Mouse (Mus musculus) stomach, postnatal 0 days (tissue): Measurements from ENCODE around the gene Ovol1. TPM values are rescaled to one million over a fixed set of nuclear protein-coding genes. Genes with fewer than 3 reads are reported as not detected.
A peak's percentile ranks its signal among the peaks of the same experiment; 100 is the strongest.

ENCODE experiments used
- ATAC-seq: fragments of 200-750 bp; cut with Nextera tagmentation; 2 replicates; pipeline ENCODE4 v1.8.0; 2017; ENCODE audit not compliant: low FRiP score, low TSS enrichment
- DNase-seq: peaks from one replicate; pipeline ENCODE4 v3.0.0-alpha.2; 2016; ENCODE audit warnings: low spot score
- H3K27ac ChIP-seq: fragments of 300-500 bp; sonication (generic); replicated peaks from 2 replicates; pipeline ENCODE4 v1.5.1; 2014; ENCODE audit warnings: mild to moderate bottlenecking, control low read depth
- H3K27me3 ChIP-seq: fragments of 300-500 bp; sonication (generic); 2 replicates; pipeline ENCODE4 v1.6.1; 2014; ENCODE audit warnings: low read length; ENCODE audit not compliant: control insufficient read depth, insufficient read depth
- H3K36me3 ChIP-seq: fragments of 300-500 bp; sonication (generic); 2 replicates; pipeline ENCODE4 v1.6.1; 2014; ENCODE audit warnings: low read length, mixed read lengths; ENCODE audit not compliant: control insufficient read depth, insufficient read depth
- H3K4me1 ChIP-seq: fragments of 300-500 bp; sonication (generic); replicated peaks from 2 replicates; pipeline ENCODE4 v1.6.1; 2014; ENCODE audit warnings: antibody characterized with exemption; ENCODE audit not compliant: control insufficient read depth, insufficient read depth
- H3K4me2 ChIP-seq: fragments of 300-500 bp; sonication (generic); replicated peaks from 2 replicates; pipeline ENCODE4 v1.6.1; 2014; ENCODE audit warnings: low read depth, mild to moderate bottlenecking, control low read depth, moderate library complexity
- H3K4me3 ChIP-seq: fragments of 300-500 bp; sonication (generic); 2 replicates; pipeline ENCODE4 v1.5.1; 2014; ENCODE audit warnings: low read depth, low read length, control low read depth
- H3K9ac ChIP-seq: fragments of 300-500 bp; sonication (generic); 2 replicates; pipeline ENCODE4 v1.6.1; 2014; ENCODE audit warnings: mild to moderate bottlenecking, low read length, control low read depth, mixed read lengths
- H3K9me3 ChIP-seq: fragments of 300-500 bp; sonication (generic); 2 replicates; pipeline ENCODE4 v1.6.1; 2016; ENCODE audit warnings: low read length; ENCODE audit not compliant: control insufficient read depth
- CTCF ChIP-seq: IDR thresholded peaks from 2 replicates; pipeline ENCODE4 v1.5.1; 2016; ENCODE audit warnings: antibody characterized with exemption, low read depth, mild to moderate bottlenecking, moderate library complexity
- EP300 ChIP-seq: optimal IDR thresholded peaks from 2 replicates; pipeline ENCODE3; 2016; ENCODE audit warnings: antibody characterized with exemption
- WGBS: fragments of 180-500 bp; shearing (Covaris S2); extraction: QIAGEN DNeasy Blood & Tissue Kit; methylation state at CpG from one replicate; pipeline ENCODE4 v1.1.7; 2014; 5-methylcytosine and 5-hydroxymethylcytosine counted together
- polyA plus RNA-seq: library from polyadenylated mRNA; unstranded; fragments of >200 nt; fragmentation: Nextera tagmentation; extraction: Ambion mirVana; gene quantifications from 2 replicates; pipeline ENCODE4 v1.2.1, GENCODE M21; 2015

Ovol1 gene
- polyA plus RNA-seq, 1 experiment from 2014 or later = 28.2 TPM

DNA sequence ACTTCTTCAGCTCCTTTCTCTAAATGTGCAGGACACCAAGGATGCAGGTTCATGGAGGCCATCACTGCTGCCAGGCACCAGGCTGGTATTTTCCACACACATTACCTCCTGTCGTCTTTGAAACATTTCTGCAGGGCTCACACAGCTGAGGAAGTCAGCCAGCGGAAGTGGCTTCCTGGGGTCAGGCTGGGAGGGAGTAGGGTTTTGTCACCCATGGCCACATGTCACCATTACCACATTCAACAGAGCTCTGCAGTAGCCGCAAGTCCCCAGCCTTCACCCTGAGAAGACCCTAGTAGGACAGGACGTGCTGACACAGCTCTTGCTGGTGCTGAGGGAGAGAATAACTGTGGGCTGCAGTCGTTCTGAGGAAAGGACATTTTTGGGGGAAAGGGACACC is 11.4 kb upstream of the Ovol1 start:
- no peak overlapping the region for H3K4me2 ChIP-seq
- TF ChIP-seq CTCF (no peak), EP300 (no peak)
- no peak for DNase-seq
- WGBS = 73% methylated on average over 5 of the region's 5 CpGs
- H3K9me3 ChIP-seq = no peaks in the 10 kb centered on the region
- no peak overlapping the region for H3K27ac ChIP-seq
- no peak overlapping the region for H3K4me3 ChIP-seq
- H3K9ac ChIP-seq = no peak overlapping the region
- H3K36me3 ChIP-seq = peaks cover 15% of the 10 kb centered on the region
- peaks cover 8% of the 10 kb centered on the region; the same call in 1 of the 2 replicates for H3K4me1 ChIP-seq
- ATAC-seq = no peak
- no peaks in the 10 kb centered on the region for H3K27me3 ChIP-seq

DNA sequence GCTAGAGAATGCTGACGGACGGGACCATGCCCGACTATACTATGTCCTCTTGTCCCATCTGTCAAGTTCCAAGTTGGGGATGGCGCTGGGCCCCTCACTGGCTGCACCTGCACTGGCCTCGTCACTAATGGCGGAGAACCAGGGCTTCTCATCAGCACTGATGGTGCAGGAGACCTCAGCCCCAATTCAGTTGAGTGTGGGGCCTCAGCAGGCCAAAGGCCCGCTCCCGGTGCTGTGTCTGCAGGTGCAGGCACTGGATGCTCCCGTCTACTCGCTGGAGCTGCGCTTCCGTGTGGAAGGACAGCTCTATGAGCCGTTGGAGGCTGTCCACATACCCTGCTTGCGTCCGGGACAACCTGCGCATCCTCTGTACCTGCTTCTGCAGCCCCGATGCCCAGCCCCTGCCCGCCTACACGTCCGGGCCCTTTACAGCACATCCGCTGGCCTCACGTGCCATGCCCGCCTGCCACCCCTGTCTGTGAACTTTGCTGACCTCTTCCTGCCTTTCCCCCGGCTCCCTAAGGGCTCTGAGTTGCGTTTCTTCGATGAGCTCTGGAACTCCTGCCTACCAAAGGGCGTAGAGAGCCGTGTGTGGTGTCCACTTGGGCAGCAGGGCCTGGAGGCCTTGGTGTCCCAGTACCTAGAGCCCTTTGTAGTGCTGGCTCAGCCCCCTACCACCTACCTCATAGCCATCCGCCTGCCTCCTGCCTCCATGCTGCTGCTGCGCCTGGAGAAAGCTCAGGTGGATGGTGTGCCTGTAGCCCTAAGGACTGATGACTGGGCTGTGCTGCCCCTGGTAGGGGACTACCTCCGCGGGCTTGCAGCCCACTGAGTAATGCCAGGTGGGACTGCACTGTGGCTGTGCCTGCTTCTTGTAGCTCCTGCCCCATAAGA is 10.2 kb upstream of the Ovol1 start:
- Histone ChIP-seq H3K27ac (no peak overlapping the region), H3K9ac (no peak overlapping the region), H3K4me1 (peaks cover 8% of the 10 kb centered on the region; the same call in 1 of the 2 replicates), H3K36me3 (peaks cover 15% of the 10 kb centered on the region), H3K9me3 (no peaks in the 10 kb centered on the region), H3K4me3 (no peak overlapping the region), H3K27me3 (no peaks in the 10 kb centered on the region), H3K4me2 (no peak overlapping the region)
- ATAC-seq (no peak), DNase-seq (no peak)
- 89% methylated on average over 32 of the region's 32 CpGs for WGBS
- TF ChIP-seq EP300 (no peak), CTCF (no peak)

DNA sequence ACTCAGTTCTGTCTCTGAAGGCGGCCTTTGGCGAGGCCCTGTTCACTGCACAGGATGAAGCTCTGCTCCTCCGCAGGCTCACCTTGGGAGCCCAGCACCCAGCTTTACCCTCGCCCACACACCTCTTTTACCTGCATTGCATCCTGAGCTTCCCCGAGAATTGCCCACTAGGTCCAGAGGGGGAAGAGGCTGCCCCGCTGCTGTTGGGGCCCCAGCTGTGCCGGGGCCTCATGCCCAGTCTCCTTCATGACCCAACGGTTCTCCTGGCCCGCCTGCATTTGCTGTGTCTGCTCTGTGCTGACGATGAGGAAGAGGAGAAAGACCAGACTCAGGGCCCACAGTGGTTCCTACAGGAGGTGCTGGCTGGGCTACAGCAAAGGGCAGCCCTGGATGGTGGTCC is 9.1 kb upstream of the Ovol1 start:
- no peak for TF ChIP-seq CTCF
- no peak for TF ChIP-seq EP300
- H3K4me2 ChIP-seq = no peak overlapping the region
- H3K27ac ChIP-seq = no peak overlapping the region
- H3K9me3 ChIP-seq = no peaks in the 10 kb centered on the region
- no peaks in the 10 kb centered on the region for H3K27me3 ChIP-seq
- no peak for ATAC-seq
- peaks cover 15% of the 10 kb centered on the region for H3K36me3 ChIP-seq
- 86% methylated on average over 10 of the region's 10 CpGs for WGBS
- no peak overlapping the region for H3K9ac ChIP-seq
- H3K4me3 ChIP-seq = no peak overlapping the region
- peaks cover 8% of the 10 kb centered on the region; the same call in 1 of the 2 replicates for H3K4me1 ChIP-seq
- no peak for DNase-seq

DNA sequence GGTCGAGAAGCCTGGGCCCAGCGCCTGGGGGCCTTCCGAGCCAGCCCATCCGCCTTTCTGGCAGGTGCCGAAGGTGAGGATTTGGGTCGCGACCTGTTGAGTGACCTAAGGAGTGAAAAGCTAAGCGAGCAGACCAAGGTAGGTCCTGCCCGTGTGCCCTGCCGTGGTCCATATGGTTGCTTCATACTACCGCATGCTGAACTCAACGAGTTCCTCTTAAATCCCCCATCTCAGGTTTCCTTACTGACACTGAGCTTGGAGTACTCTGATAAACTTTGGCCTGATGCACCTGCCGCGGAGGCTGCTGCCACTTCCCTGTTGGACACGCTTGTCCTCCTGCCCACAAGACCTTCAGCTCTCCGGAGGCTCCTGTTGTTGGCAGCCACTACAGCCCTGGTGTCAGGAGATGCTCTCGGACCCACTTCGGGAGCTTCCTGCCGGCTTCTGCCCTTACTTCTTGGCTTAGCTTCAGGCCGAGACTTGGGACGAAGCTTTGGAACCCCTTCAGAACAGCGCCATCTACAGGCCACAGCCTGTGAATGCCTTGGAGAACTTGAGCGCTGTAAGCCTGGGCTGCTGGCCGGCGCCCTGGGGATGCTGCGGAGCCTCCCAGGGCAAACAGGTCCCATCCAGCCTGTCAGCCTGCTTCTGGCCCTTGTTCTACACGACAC is 8.2 kb upstream of the Ovol1 start:
- 7% methylated on average over 27 of the region's 27 CpGs for WGBS

DNA sequence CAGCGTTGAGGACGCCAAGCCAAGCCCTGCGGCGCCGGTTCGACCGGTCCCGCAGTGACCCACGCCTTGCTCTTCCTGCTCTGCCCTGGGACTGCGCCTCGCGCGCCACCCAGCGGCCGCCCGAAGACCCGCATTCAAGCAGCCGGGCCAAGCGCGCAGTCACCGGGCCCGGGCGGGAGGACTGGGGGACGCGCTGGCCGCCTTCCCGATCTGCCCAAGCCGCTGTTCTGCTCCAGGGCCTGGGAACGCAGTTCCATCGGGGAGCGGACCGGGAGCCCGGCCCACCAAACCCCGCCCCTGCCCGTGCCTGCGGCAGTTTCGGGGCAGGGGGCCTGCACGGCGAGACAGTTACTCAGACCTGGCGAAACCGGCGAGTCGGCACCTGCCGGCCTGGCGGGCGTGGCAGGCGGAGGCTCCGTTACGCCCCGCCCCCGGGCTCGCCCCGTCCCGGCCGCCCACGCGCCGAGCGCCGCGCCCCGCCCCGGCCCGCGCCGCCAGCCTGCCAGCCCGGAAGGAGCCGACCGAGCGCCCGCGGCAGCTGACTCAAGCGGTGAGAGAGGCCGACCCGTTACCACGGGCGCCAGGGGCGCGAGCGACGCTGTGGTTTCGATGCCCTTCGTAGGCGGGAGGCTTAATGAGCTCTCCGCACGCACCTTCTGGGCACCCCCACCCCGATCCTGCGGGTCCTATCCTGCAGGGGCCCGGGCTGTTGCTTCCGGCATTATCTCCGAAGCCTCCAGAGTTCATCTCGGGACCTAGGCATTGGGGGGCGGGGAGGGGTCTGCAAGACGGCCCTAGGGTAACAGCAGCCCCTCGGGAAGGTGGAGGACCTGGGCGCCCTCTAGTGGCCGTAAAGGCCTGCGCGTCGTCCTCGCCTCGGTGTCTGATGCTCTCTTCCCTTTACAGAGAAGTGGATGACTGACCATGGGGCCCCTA is 7.4 kb upstream of the Ovol1 start, which contains the start of gene Ap5b1:
TSS of gene Ap5b1 (plus strand) at position 492 of the 936 bp plus-strand sequence.
- no peaks in the 10 kb centered on the region for H3K9me3 ChIP-seq
- H3K4me3 ChIP-seq = peak within 1 kb of the TSS; percentile 71
- DNase-seq (peak; percentile 92), ATAC-seq (peak; percentile 91)
- peak within 1 kb of the TSS; percentile 71 for H3K9ac ChIP-seq
- under 1% methylated on average over 84 of the region's 102 CpGs for WGBS
- H3K4me2 ChIP-seq = peak within 1 kb of the TSS; percentile 97
- H3K4me1 ChIP-seq = peaks cover 8% of the 10 kb centered on the region; the same call in 1 of the 2 replicates
- H3K27ac ChIP-seq = peak within 1 kb of the TSS; percentile 92
- peaks cover 15% of the 10 kb centered on the region for H3K36me3 ChIP-seq
- no peaks in the 10 kb centered on the region for H3K27me3 ChIP-seq
- TF ChIP-seq EP300 (peak; percentile 21), CTCF (peak; percentile 98)

More for the DNA sequence above, 8.2 kb upstream of the Ovol1 start:
- Histone ChIP-seq H3K36me3 (peaks cover 15% of the 10 kb centered on the region), H3K27ac (peak overlapping the region; percentile 92), H3K4me1 (peaks cover 8% of the 10 kb centered on the region; the same call in 1 of the 2 replicates), H3K9ac (peak overlapping the region; percentile 71), H3K9me3 (no peaks in the 10 kb centered on the region), H3K4me2 (peak overlapping the region; percentile 97), H3K4me3 (peak overlapping the region; percentile 71), H3K27me3 (no peaks in the 10 kb centered on the region)
- ATAC-seq (peak; percentile 33), DNase-seq (peak; percentile 85)
- TF ChIP-seq CTCF (peak; percentile 94), EP300 (no peak)
